Mouse (Mus musculus) heart, postnatal 0 days (tissue): Measurements from ENCODE around the gene Ubr7. TPM values are rescaled to one million over a fixed set of nuclear protein-coding genes. Genes with fewer than 3 reads are reported as not detected.

Experiments
- ATAC-seq: fragments of 200-750 bp; cut with Nextera tagmentation; 2 replicates; pipeline ENCODE4 v1.8.0; 2017; ENCODE audit warnings: low read depth, moderate number of reproducible peaks, moderate library complexity; ENCODE audit not compliant: insufficient read depth
- DNase-seq: peaks from one replicate; pipeline ENCODE4 v3.0.0-alpha.2; 2016; ENCODE audit warnings: low spot score
- H3K27ac ChIP-seq: fragments of 300-500 bp; sonication (generic); 2 replicates; pipeline ENCODE4 v1.5.1; 2014; ENCODE audit warnings: low read depth, mild to moderate bottlenecking
- H3K27me3 ChIP-seq: fragments of 300-500 bp; sonication (generic); 2 replicates; pipeline ENCODE4 v1.6.1; 2014; ENCODE audit warnings: low read length, mixed read lengths; ENCODE audit not compliant: control insufficient read depth, insufficient read depth
- H3K36me3 ChIP-seq: fragments of 300-500 bp; sonication (generic); replicated peaks from 2 replicates; pipeline ENCODE4 v1.6.1; 2014; ENCODE audit warnings: low read length, mixed read lengths; ENCODE audit not compliant: control insufficient read depth, insufficient read depth
- H3K4me1 ChIP-seq: fragments of 300-500 bp; sonication (generic); 2 replicates; pipeline ENCODE4 v1.6.1; 2014; ENCODE audit warnings: antibody characterized with exemption; ENCODE audit not compliant: control insufficient read depth, insufficient read depth
- H3K4me2 ChIP-seq: fragments of 300-500 bp; sonication (generic); 2 replicates; pipeline ENCODE4 v1.6.1; 2014; ENCODE audit warnings: low read depth, mild to moderate bottlenecking, low read length, moderate library complexity
- H3K4me3 ChIP-seq: fragments of 300-500 bp; sonication (generic); 2 replicates; pipeline ENCODE4 v1.5.1; 2014; ENCODE audit warnings: low read depth, low read length
- H3K9ac ChIP-seq: fragments of 300-500 bp; sonication (generic); replicated peaks from 2 replicates; pipeline ENCODE4 v1.6.1; 2014; ENCODE audit warnings: low read depth, low read length, mixed read lengths
- H3K9me3 ChIP-seq: fragments of 300-500 bp; sonication (generic); replicated peaks from 2 replicates; pipeline ENCODE4 v1.6.1; 2016; ENCODE audit warnings: low read length; ENCODE audit not compliant: control insufficient read depth
- CTCF ChIP-seq: IDR thresholded peaks from 2 replicates; pipeline ENCODE4 v1.5.1; 2016; ENCODE audit warnings: antibody characterized with exemption, control low read depth, low read depth
- EP300 ChIP-seq: IDR thresholded peaks from 2 replicates; pipeline ENCODE4 v1.6.1; 2016; ENCODE audit warnings: antibody characterized with exemption, low read depth
- WGBS: fragments of 180-500 bp; shearing (Covaris S2); extraction: QIAGEN DNeasy Blood & Tissue Kit; methylation state at CpG from one replicate; pipeline ENCODE4 v1.1.7; 2014; 5-methylcytosine and 5-hydroxymethylcytosine counted together
- polyA plus RNA-seq: library from polyadenylated mRNA; unstranded; fragments of >200 nt; fragmentation: Nextera tagmentation; extraction: Ambion mirVana; gene quantifications from 2 replicates; pipeline ENCODE4 v1.2.1, GENCODE M21; 2015
- total RNA-seq: library from RNA; depleted of rRNA; stranded (reverse); fragments of >200 nt; gene quantifications from 2 replicates; pipeline ENCODE4 v1.2.3, GENCODE M21; 2014; ENCODE audit warnings: low replicate concordance

The Ubr7 gene
- total and polyA plus RNA-seq, 2 experiments from 2014 or later: 23.5 to 44.0 TPM

DNA sequence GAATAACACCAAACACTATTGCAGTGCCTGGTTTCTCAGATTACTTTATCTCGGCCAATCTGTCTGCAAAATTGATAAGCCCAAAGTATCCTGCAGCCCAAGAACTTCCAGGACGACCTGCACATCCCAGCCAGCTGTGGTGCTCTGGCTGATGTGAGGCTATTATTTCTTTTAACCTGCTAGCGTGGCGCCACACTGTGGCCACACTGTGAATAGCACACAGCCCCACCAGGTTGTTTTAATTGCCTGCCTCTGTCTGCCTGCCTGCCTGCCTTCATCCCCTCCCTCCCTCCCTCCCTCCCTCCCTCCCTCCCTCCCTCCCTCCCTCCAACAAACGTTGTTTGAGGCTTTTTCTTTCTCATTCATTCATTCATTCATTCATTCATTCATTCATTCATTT is 24.4 kb upstream of the Ubr7 start:
- Histone ChIP-seq H3K27me3 (no peaks in the 10 kb centered on the region), H3K9me3 (no peaks in the 10 kb centered on the region), H3K4me1 (peaks cover 7% of the 10 kb centered on the region; the same call in 1 of the 2 replicates), H3K27ac (no peak overlapping the region), H3K36me3 (no peaks in the 10 kb centered on the region), H3K9ac (no peak overlapping the region), H3K4me2 (no peak overlapping the region), H3K4me3 (no peak overlapping the region)
- TF ChIP-seq EP300: no peak
- TF ChIP-seq CTCF: peak; percentile 62
- WGBS: 4% methylated on average over 5 of the region's 5 CpGs
- DNase-seq (peak; percentile 41), ATAC-seq (no peak)

DNA sequence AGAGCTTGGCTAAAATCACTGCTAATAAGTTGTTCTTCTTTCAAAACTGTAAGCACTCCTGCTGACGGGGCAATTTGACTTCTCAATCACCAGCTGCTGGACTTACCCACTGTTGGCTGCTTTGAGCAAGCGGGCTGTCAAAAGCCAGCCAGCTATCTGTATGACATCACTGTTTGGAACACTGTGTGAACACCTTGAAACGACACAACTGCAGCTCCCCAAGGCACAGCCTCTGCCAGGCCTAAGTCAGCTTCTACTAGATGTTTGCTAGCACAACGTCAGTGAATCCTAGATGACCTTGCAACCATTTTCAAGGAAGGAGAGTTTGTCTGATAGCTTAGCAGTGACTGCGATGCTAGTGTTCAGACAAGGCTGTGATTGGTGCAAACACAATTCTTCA is 18.7 kb upstream of the Ubr7 start:
- no peak for DNase-seq
- H3K4me3 ChIP-seq: no peak overlapping the region
- H3K4me1 ChIP-seq: peaks cover 7% of the 10 kb centered on the region
- H3K9me3 ChIP-seq: no peaks in the 10 kb centered on the region
- H3K27ac ChIP-seq: no peak overlapping the region
- no peaks in the 10 kb centered on the region for H3K27me3 ChIP-seq
- no peak overlapping the region for H3K4me2 ChIP-seq
- WGBS: 39% methylated on average over 5 of the region's 5 CpGs
- no peak for ATAC-seq
- TF ChIP-seq CTCF (no peak), EP300 (no peak)
- no peak overlapping the region for H3K9ac ChIP-seq
- H3K36me3 ChIP-seq: no peaks in the 10 kb centered on the region

GRCm38 (mm10) chr12:102740285-102740684 is 17.5 kb upstream of the Ubr7 start:
- no peak overlapping the region for H3K4me3 ChIP-seq
- WGBS: 61% methylated on average over 3 of the region's 3 CpGs
- H3K9me3 ChIP-seq: no peaks in the 10 kb centered on the region
- H3K36me3 ChIP-seq: no peaks in the 10 kb centered on the region
- no peak for TF ChIP-seq EP300
- peak; percentile 54 for TF ChIP-seq CTCF
- ATAC-seq (no peak), DNase-seq (peak; percentile 28)
- peaks cover 13% of the 10 kb centered on the region for H3K4me1 ChIP-seq
- no peak overlapping the region for H3K27ac ChIP-seq
- H3K4me2 ChIP-seq: no peak overlapping the region
- H3K9ac ChIP-seq: no peak overlapping the region
- H3K27me3 ChIP-seq: no peaks in the 10 kb centered on the region

- Histone ChIP-seq H3K27me3 (no peaks in the 10 kb centered on the region), H3K27ac (no peak overlapping the region), H3K9ac (no peak overlapping the region), H3K36me3 (peaks cover 7% of the 10 kb centered on the region; the same call in 1 of the 2 replicates), H3K4me3 (no peak overlapping the region), H3K9me3 (no peaks in the 10 kb centered on the region), H3K4me2 (no peak overlapping the region), H3K4me1 (peaks cover 13% of the 10 kb centered on the region)
- 63% methylated on average over 7 of the region's 7 CpGs for WGBS
- no peak for DNase-seq
- no peak for ATAC-seq
- TF ChIP-seq CTCF: no peak
- no peak for TF ChIP-seq EP300
Measured at GRCm38 (mm10) chr12:102742056-102742455, 15.7 kb upstream of the Ubr7 start.

DNA sequence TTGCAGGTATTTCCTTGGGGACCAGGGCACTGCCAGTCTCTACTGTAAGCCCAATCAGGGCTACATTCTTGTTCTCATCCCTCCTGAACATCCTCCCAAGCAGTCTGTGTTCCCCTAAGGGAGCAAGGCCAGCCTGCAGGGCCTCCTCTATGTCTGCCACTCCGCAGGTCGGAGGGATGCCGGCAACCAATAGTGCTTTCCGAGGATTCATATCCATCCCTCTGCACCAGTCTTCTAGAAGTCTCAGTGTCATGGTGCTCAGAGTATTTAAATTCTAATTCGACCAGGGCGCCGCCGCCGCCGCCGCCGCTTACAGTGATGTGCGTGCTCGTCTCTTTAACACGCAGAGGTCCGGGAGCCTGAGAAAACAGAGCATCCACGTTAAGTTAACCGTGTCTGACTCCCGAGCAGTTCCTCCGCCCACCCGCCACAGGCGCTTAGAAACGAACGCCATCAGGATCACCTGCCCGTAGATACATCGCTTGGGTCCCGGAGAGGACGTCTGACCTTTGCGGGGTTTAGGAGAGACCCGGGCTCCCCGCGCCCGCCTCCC is 14.7 kb upstream of the Ubr7 start:
- Histone ChIP-seq H3K4me3 (peak overlapping the region; percentile 89), H3K36me3 (peaks cover 7% of the 10 kb centered on the region; the same call in 1 of the 2 replicates), H3K4me2 (peak overlapping the region; percentile 90), H3K27ac (peak overlapping the region; percentile 95), H3K27me3 (no peaks in the 10 kb centered on the region), H3K9me3 (no peaks in the 10 kb centered on the region), H3K9ac (peak overlapping the region; percentile 84), H3K4me1 (peaks cover 13% of the 10 kb centered on the region)
- under 1% methylated on average over 33 of the region's 33 CpGs for WGBS
- no peak for TF ChIP-seq CTCF
- no peak for TF ChIP-seq EP300
- no peak for DNase-seq
- peak; percentile 45 for ATAC-seq
